Mouse (Mus musculus) hindbrain, embryonic 13.5 days (tissue): ENCODE data around the gene Gm4871. TPM values are rescaled to one million over a fixed set of nuclear protein-coding genes. Genes with fewer than 3 reads are reported as not detected.
"Not testable (repeated sequence)": the region's sequence is repeated elsewhere in the genome, so short reads cannot be mapped to it uniquely, and the experiment has no call there.

Experiments
- ATAC-seq: fragments of 200-750 bp; cut with Nextera tagmentation; 2 replicates; pipeline ENCODE4 v1.8.0; 2017; ENCODE audit warnings: moderate TSS enrichment; ENCODE audit not compliant: low FRiP score
- H3K27ac ChIP-seq: fragments of 300-500 bp; sonication (generic); 2 replicates; pipeline ENCODE4 v1.5.1; 2015; ENCODE audit warnings: inconsistent platforms, mild to moderate bottlenecking, moderate library complexity
- H3K27me3 ChIP-seq: fragments of 300-500 bp; sonication (generic); 2 replicates; pipeline ENCODE4 v1.6.1; 2015; ENCODE audit warnings: mild to moderate bottlenecking, inconsistent platforms
- H3K36me3 ChIP-seq: fragments of 300-500 bp; sonication (generic); 2 replicates; pipeline ENCODE4 v1.6.1; 2015; ENCODE audit warnings: mild to moderate bottlenecking, inconsistent platforms
- H3K4me1 ChIP-seq: fragments of 300-500 bp; sonication (generic); replicated peaks from 2 replicates; pipeline ENCODE4 v1.6.1; 2015; ENCODE audit warnings: inconsistent platforms
- H3K4me2 ChIP-seq: fragments of 300-500 bp; sonication (generic); 2 replicates; pipeline ENCODE4 v1.6.1; 2015; ENCODE audit warnings: inconsistent platforms, mild to moderate bottlenecking, moderate library complexity
- H3K4me3 ChIP-seq: fragments of 300-500 bp; sonication (generic); 2 replicates; pipeline ENCODE4 v1.5.1; 2015; ENCODE audit warnings: mild to moderate bottlenecking, inconsistent platforms
- H3K9ac ChIP-seq: fragments of 300-500 bp; sonication (generic); 2 replicates; pipeline ENCODE4 v1.6.1; 2015; ENCODE audit warnings: mild to moderate bottlenecking, inconsistent platforms
- H3K9me3 ChIP-seq: fragments of 300-500 bp; sonication (generic); 2 replicates; pipeline ENCODE4 v1.6.1; 2016; ENCODE audit warnings: inconsistent platforms
- WGBS: fragments of 180-500 bp; shearing (Covaris S2); methylation state at CpG from one replicate; pipeline ENCODE4 v1.1.7; 2015; 5-methylcytosine and 5-hydroxymethylcytosine counted together
- polyA plus RNA-seq: library from polyadenylated mRNA; unstranded; fragments of >200 nt; fragmentation: Nextera tagmentation; extraction: Ambion mirVana; gene quantifications from 2 replicates; pipeline ENCODE4 v1.2.1, GENCODE M21; 2015

Gm4871 gene
- polyA plus RNA-seq, 1 experiment from 2014 or later: not detected

GRCm38 (mm10) chr5:145030476-145030875 is 2.1 kb downstream of the Gm4871 start:
- not testable (repeated sequence) for H3K4me3 ChIP-seq, H3K27ac ChIP-seq, ATAC-seq, H3K4me1 ChIP-seq, H3K27me3 ChIP-seq, H3K4me2 ChIP-seq, H3K36me3 ChIP-seq, H3K9ac ChIP-seq, H3K9me3 ChIP-seq
- WGBS: 86% methylated on average over 1 of the region's 1 CpGs

- H3K9me3 ChIP-seq, H3K27ac ChIP-seq, H3K4me1 ChIP-seq, ATAC-seq, H3K9ac ChIP-seq, H3K27me3 ChIP-seq, H3K36me3 ChIP-seq, H3K4me2 ChIP-seq, H3K4me3 ChIP-seq: not testable (repeated sequence)
- WGBS: 79% methylated on average over 1 of the region's 1 CpGs
Observed at GRCm38 (mm10) chr5:145020712-145021111, 11.8 kb downstream of the Gm4871 start.

GRCm38 (mm10) chr5:145020254-145020653 is 12.3 kb downstream of the Gm4871 start:
- not testable (repeated sequence) for H3K27me3 ChIP-seq, H3K4me1 ChIP-seq, H3K4me2 ChIP-seq, ATAC-seq, H3K9ac ChIP-seq, H3K36me3 ChIP-seq, H3K9me3 ChIP-seq, H3K4me3 ChIP-seq, H3K27ac ChIP-seq
- WGBS: 52% methylated on average over 1 of the region's 1 CpGs

- not testable (repeated sequence) for H3K9ac ChIP-seq, H3K36me3 ChIP-seq, H3K27ac ChIP-seq, ATAC-seq, H3K4me1 ChIP-seq, H3K9me3 ChIP-seq, H3K4me3 ChIP-seq, H3K4me2 ChIP-seq, H3K27me3 ChIP-seq
- WGBS: 11% methylated on average over 2 of the region's 2 CpGs
Observed at GRCm38 (mm10) chr5:145016761-145017160, 15.8 kb downstream of the Gm4871 start.

GRCm38 (mm10) chr5:145014278-145014677 is 18.3 kb downstream of the Gm4871 start:
- Histone ChIP-seq H3K4me2 (no peak overlapping the region), H3K4me3 (no peak overlapping the region), H3K36me3 (no peaks in the 10 kb centered on the region), H3K27me3 (no peaks in the 10 kb centered on the region), H3K9ac (no peak overlapping the region), H3K27ac (no peak overlapping the region), H3K9me3 (no peaks in the 10 kb centered on the region), H3K4me1 (no peaks in the 10 kb centered on the region)
- ATAC-seq: no peak
- 87% methylated on average over 1 of the region's 1 CpGs for WGBS

- H3K27ac ChIP-seq: no peak overlapping the region
- H3K9me3 ChIP-seq: no peaks in the 10 kb centered on the region
- H3K36me3 ChIP-seq: no peaks in the 10 kb centered on the region
- H3K4me1 ChIP-seq: no peaks in the 10 kb centered on the region
- H3K4me3 ChIP-seq: no peak overlapping the region
- no peak overlapping the region for H3K9ac ChIP-seq
- WGBS: 91% methylated on average over 15 of the region's 15 CpGs
- no peak overlapping the region for H3K4me2 ChIP-seq
- H3K27me3 ChIP-seq: no peaks in the 10 kb centered on the region
- ATAC-seq: no peak
Observed at GRCm38 (mm10) chr5:145008878-145009659, 23.5 kb downstream of the Gm4871 start.

GRCm38 (mm10) chr5:145005596-145005995 is 27.0 kb downstream of the Gm4871 start:
- ATAC-seq: no peak
- Histone ChIP-seq H3K27me3 (no peaks in the 10 kb centered on the region), H3K36me3 (no peaks in the 10 kb centered on the region), H3K27ac (no peak overlapping the region), H3K4me3 (no peak overlapping the region), H3K4me2 (no peak overlapping the region), H3K9ac (no peak overlapping the region), H3K4me1 (no peaks in the 10 kb centered on the region), H3K9me3 (no peaks in the 10 kb centered on the region)
- 84% methylated on average over 6 of the region's 6 CpGs for WGBS

DNA sequence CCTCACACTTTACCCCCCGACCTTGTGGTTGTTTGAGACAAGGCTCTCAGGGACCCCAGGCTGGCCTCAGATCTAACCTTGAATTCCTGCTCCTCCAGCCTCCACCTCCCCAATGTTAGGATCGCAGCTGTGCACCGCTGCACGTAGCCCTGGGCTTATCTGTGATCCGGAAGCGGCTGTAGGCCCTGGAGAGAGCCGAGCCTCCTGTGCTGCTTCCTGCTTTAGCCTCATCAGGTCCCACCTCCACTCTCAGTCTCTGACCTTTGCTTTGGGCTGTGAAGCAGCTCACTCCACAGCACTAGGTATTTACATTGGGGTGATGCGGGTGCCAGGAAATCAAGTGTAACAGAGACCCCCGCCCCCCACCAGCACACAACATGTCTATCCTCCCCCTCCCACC is 28.1 kb downstream of the Gm4871 start:
- H3K9ac ChIP-seq: no peak overlapping the region
- no peak overlapping the region for H3K4me3 ChIP-seq
- H3K36me3 ChIP-seq: no peaks in the 10 kb centered on the region
- no peak overlapping the region for H3K27ac ChIP-seq
- no peak overlapping the region for H3K4me2 ChIP-seq
- ATAC-seq: no peak
- H3K27me3 ChIP-seq: no peaks in the 10 kb centered on the region
- WGBS: 89% methylated on average over 9 of the region's 9 CpGs
- H3K9me3 ChIP-seq: no peaks in the 10 kb centered on the region
- H3K4me1 ChIP-seq: no peaks in the 10 kb centered on the region

GRCm38 (mm10) chr5:145003362-145003761 is 29.2 kb downstream of the Gm4871 start:
- WGBS: 85% methylated on average over 3 of the region's 3 CpGs
- Histone ChIP-seq H3K4me2 (no peak overlapping the region), H3K36me3 (no peaks in the 10 kb centered on the region), H3K27ac (no peak overlapping the region), H3K27me3 (no peaks in the 10 kb centered on the region), H3K9me3 (no peaks in the 10 kb centered on the region), H3K4me3 (no peak overlapping the region), H3K4me1 (no peaks in the 10 kb centered on the region), H3K9ac (no peak overlapping the region)
- ATAC-seq: no peak

GRCm38 (mm10) chr5:144998491-144998890 is 34.1 kb downstream of the Gm4871 start:
- WGBS: 34% methylated on average over 2 of the region's 2 CpGs
- Histone ChIP-seq H3K27me3 (no peaks in the 10 kb centered on the region), H3K9ac (no peak overlapping the region), H3K27ac (no peak overlapping the region), H3K4me1 (no peaks in the 10 kb centered on the region), H3K9me3 (no peaks in the 10 kb centered on the region), H3K4me2 (no peak overlapping the region), H3K4me3 (no peak overlapping the region), H3K36me3 (no peaks in the 10 kb centered on the region)
- no peak for ATAC-seq

DNA sequence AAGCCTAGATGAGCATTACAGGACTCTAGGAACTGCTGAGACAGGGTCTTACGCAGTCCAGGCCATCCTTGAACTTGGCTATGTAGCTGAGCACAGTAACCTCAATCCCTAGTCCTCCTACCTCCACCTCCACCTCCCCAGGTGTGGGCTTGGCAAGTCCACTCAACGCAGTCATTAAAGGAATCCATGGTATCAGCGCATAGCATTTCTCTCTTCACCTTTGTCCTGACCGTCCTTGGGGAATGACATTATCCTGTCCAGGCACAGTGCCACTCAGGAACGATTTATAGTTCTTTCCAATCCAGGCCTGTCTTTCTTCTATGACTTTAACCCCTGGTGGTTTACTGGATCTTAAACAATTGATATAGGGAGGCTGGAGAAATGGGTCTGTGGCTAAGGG is 42.1 kb downstream of the Gm4871 start:
- WGBS: 84% methylated on average over 5 of the region's 5 CpGs
- no peak for ATAC-seq
- Histone ChIP-seq H3K9ac (no peak overlapping the region), H3K36me3 (no peaks in the 10 kb centered on the region), H3K4me1 (no peaks in the 10 kb centered on the region), H3K9me3 (no peaks in the 10 kb centered on the region), H3K4me3 (no peak overlapping the region), H3K4me2 (no peak overlapping the region), H3K27ac (no peak overlapping the region), H3K27me3 (no peaks in the 10 kb centered on the region)

DNA sequence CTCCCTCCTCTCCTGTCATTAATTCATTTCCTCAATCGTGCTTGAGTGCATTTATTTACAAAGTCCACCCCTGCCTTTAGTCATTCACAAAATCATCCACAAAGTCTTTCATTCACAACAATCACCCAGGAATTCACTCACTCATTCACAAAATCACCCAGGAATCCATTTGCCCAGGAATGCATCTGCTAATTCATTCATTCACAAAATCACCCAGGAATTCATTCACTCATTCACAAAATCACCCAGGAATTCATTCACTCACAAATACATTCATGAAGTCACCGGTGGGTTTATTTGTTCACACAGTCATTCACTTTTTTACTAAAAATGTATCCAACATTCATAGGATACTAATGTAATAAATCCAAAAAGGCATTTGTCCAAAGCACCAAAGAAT is 42.5 kb downstream of the Gm4871 start:
- no peaks in the 10 kb centered on the region for H3K4me1 ChIP-seq
- H3K4me3 ChIP-seq: no peak overlapping the region
- H3K27ac ChIP-seq: no peak overlapping the region
- no peak for ATAC-seq
- H3K36me3 ChIP-seq: no peaks in the 10 kb centered on the region
- no peak overlapping the region for H3K4me2 ChIP-seq
- no peaks in the 10 kb centered on the region for H3K9me3 ChIP-seq
- no peaks in the 10 kb centered on the region for H3K27me3 ChIP-seq
- 36% methylated on average over 2 of the region's 2 CpGs for WGBS
- H3K9ac ChIP-seq: no peak overlapping the region

DNA sequence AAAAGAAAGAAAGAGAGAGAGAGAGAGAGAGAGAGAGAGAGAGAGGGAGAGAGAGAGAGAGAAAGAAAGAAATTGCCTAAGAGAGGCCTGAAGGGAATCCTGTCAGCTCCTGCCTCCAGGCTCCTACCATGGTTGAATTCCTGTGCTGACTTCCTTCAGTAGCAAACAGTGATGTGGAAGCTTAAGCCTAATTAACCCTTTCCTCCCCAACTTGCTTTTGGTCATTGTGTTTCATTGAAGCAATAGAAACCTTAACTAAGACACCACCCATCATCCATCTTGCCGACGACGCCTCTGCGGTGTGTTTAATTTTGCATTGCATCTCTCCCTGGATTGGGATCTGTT is 43.5 kb downstream of the Gm4871 start:
- H3K36me3 ChIP-seq: no peaks in the 10 kb centered on the region
- H3K9me3 ChIP-seq: 0 out of 2 replicates have a peak, but pooled peaks cover 3% of the 10 kb centered on the region
- no peaks in the 10 kb centered on the region for H3K4me1 ChIP-seq
- H3K4me2 ChIP-seq: no peak overlapping the region
- H3K9ac ChIP-seq: no peak overlapping the region
- no peak overlapping the region for H3K27ac ChIP-seq
- H3K4me3 ChIP-seq: no peak overlapping the region
- whole genome bisulfite sequencing: 86% methylated on average over 4 of the region's 4 CpGs
- H3K27me3 ChIP-seq: no peaks in the 10 kb centered on the region
- no peak for ATAC-seq
